Mouse (Mus musculus) brain, embryonic 14.5 days (tissue): Measurements from ENCODE around the gene Nars2.

ENCODE experiments used
- CTCF ChIP-seq: fragments of 200-500 bp; IDR thresholded peaks from 2 replicates; pipeline ENCODE4 v1.5.1; 2012; ENCODE audit warnings: inconsistent platforms, mild to moderate bottlenecking, moderate library complexity, borderline replicate concordance; ENCODE audit not compliant: insufficient read depth, insufficient read length; ENCODE audit errors: extremely low read depth
- POLR2A ChIP-seq: fragments of 200-500 bp; IDR thresholded peaks from 2 replicates; pipeline ENCODE4 v1.6.1; 2012; ENCODE audit warnings: mild to moderate bottlenecking, inconsistent platforms, borderline replicate concordance; ENCODE audit not compliant: poor library complexity, insufficient read depth, insufficient read length, severe bottlenecking; ENCODE audit errors: extremely low read depth

DNA sequence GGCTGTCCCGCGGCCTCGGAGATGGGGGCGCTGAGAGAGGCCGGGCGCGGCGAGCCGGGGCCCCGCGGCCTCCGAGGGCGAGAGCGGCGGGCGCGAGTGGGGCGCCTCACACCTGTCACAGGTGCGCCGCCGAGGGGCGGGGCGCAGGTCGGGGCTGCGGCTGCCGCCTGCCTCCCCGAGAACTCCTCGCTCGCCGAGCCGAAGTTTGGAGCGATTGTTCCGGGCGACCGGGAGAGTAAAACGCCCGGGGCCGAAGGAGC is 130.6 kb downstream of the Nars2 start:
- TF ChIP-seq CTCF (no peak), POLR2A (no peak)
